Comparison of ENCODE assay signal across 10 mouse cellular contexts in genomic region chr2:59771708-59772107, GRCm38 (mm10).
A peak's percentile ranks its signal among the peaks of the same experiment; 100 is the strongest.
DNase-seq lines count a peak whose midpoint lies in the region; ATAC-seq and TF ChIP-seq lines count a peak whose summit lies in the region.
"Had no signal": no experiment of that assay in that cellular context is flagged by ENCODE, and none has a peak within 500 bp of the region (broad histone marks: within the 10 kb centered on the region; RNA-seq: fewer than 3 reads in every experiment).

No protein-coding gene starts in this region.

- H3K4me3 ChIP-seq in kidney, adult 2 months (ENCODE audit: insufficient read depth, low read depth, low read length): no peak overlapping the region
- no peak overlapping the region for H3K4me3 ChIP-seq in hindbrain, embryonic 11.5 days (ENCODE audit: low read depth, low read length)
- H3K4me3 ChIP-seq in midbrain, embryonic 14.5 days (replicated peaks; ENCODE audit: low read depth, low read length): no peak overlapping the region

- no peak for DNase-seq in kidney, adult 2 months
- DNase-seq in kidney, postnatal 36 days: no peak
- peak; percentile 68 for DNase-seq in embryo, embryonic 11 days
- no peak for DNase-seq in hindbrain, embryonic 11.5 days (ENCODE audit: low spot score)
- peak; percentile 30 for DNase-seq in midbrain, embryonic 14.5 days
- DNase-seq in adrenal gland, adult 2 months: no peak
- no peak for DNase-seq in left cerebral cortex, adult 8-10 months (ENCODE audit: low spot score in 2 of 2)
- DNase-seq: gastrocnemius, postnatal 25 days; thymus, postnatal 4 days had no signal

- WGBS in kidney, adult 2 months: 63% methylated on average over 8 of the region's 8 CpGs
- WGBS in hindbrain, embryonic 11.5 days: 59% methylated on average over 8 of the region's 8 CpGs
- 62% methylated on average over 8 of the region's 8 CpGs for WGBS in midbrain, embryonic 14.5 days

- TF ChIP-seq CTCF in kidney, adult 2 months (conservative IDR thresholded peaks at IDR 0.05; ENCODE audit: insufficient read depth, insufficient read length, low read depth, low read length): no peak

- no peak for TF ChIP-seq POLR2A in kidney, adult 2 months (IDR thresholded peaks at IDR 0.05; ENCODE audit: low read depth, low read length)

- no peak overlapping the region for H3K9ac ChIP-seq in hindbrain, embryonic 11.5 days (ENCODE audit: low read depth, low read length)
- H3K9ac ChIP-seq in midbrain, embryonic 14.5 days (replicated peaks; ENCODE audit: low read length): no peak overlapping the region

- no peaks in the 10 kb centered on the region for H3K36me3 ChIP-seq in kidney, adult 2 months (ENCODE audit: control insufficient read depth, insufficient read depth, low read length)
- H3K36me3 ChIP-seq in hindbrain, embryonic 11.5 days (ENCODE audit: control insufficient read depth, insufficient read depth, low read length): no peaks in the 10 kb centered on the region
- H3K36me3 ChIP-seq in midbrain, embryonic 14.5 days (ENCODE audit: control insufficient read depth, insufficient read depth, low read length): no peaks in the 10 kb centered on the region

- peak; percentile 35; the same call in 1 of the 2 replicates for ATAC-seq in hindbrain, embryonic 11.5 days (ENCODE audit: low FRiP score)
- no peak for ATAC-seq in midbrain, embryonic 14.5 days (ENCODE audit: low FRiP score, low TSS enrichment)
- no peak for ATAC-seq in activated CD4-positive, CD25-positive, alpha-beta regulatory T cell, adult 4 months

- no peaks in the 10 kb centered on the region for H3K27me3 ChIP-seq in kidney, adult 2 months (replicated peaks; ENCODE audit: control insufficient read depth, insufficient read depth, low read length)
- H3K27me3 ChIP-seq in hindbrain, embryonic 11.5 days (ENCODE audit: control insufficient read depth, insufficient read depth, low read length): no peaks in the 10 kb centered on the region
- no peaks in the 10 kb centered on the region for H3K27me3 ChIP-seq in midbrain, embryonic 14.5 days (ENCODE audit: control insufficient read depth, insufficient read depth, low read length)

- no peaks in the 10 kb centered on the region for H3K9me3 ChIP-seq in hindbrain, embryonic 11.5 days (ENCODE audit: control insufficient read depth, low read length)
- H3K9me3 ChIP-seq in midbrain, embryonic 14.5 days (ENCODE audit: control insufficient read depth, low read length): no peaks in the 10 kb centered on the region

- H3K4me2 ChIP-seq in hindbrain, embryonic 11.5 days (replicated peaks; ENCODE audit: low read depth, low read length): no peak overlapping the region
- no peak overlapping the region for H3K4me2 ChIP-seq in midbrain, embryonic 14.5 days (ENCODE audit: low read length)

- peak overlapping the region; percentile 10; the same call in 1 of the 2 replicates for H3K27ac ChIP-seq in kidney, adult 2 months (ENCODE audit: insufficient read depth, low read depth, low read length)
- H3K27ac ChIP-seq in hindbrain, embryonic 11.5 days (ENCODE audit: low read depth, low read length): no peak overlapping the region
- 0 out of 2 replicates have a peak overlapping the region, but pooled peaks have one; percentile 4 for H3K27ac ChIP-seq in midbrain, embryonic 14.5 days (replicated peaks; ENCODE audit: low read depth, low read length)

- peaks cover 22% of the 10 kb centered on the region for H3K4me1 ChIP-seq in kidney, adult 2 months (ENCODE audit: control insufficient read depth, insufficient read depth, low read length)
- H3K4me1 ChIP-seq in hindbrain, embryonic 11.5 days (replicated peaks; ENCODE audit: control insufficient read depth, insufficient read depth, low read length): 0 out of 2 replicates have a peak, but pooled peaks cover 2% of the 10 kb centered on the region
- peaks cover 19% of the 10 kb centered on the region for H3K4me1 ChIP-seq in midbrain, embryonic 14.5 days (ENCODE audit: control insufficient read depth, insufficient read depth, low read length)

Comparison
In these comparisons a context has a peak if more than half of its experiments do, and no peak if none do; other contexts are left out.
1. DNase-seq: peak in embryo, embryonic 11 days (single experiment) and midbrain, embryonic 14.5 days (single experiment); none in kidney, adult 2 months (single experiment), kidney, postnatal 36 days (0 of 2), hindbrain, embryonic 11.5 days (single experiment), adrenal gland, adult 2 months (single experiment) and left cerebral cortex, adult 8-10 months (0 of 2).